Mouse (Mus musculus) liver, embryonic 14.5 days (tissue): ENCODE data around the gene Ndufb6. TPM values are rescaled to one million over a fixed set of nuclear protein-coding genes. Genes with fewer than 3 reads are reported as not detected.

Experiments used
- ATAC-seq: fragments of 200-750 bp; cut with Nextera tagmentation; 2 replicates; pipeline ENCODE4 v1.8.0; 2017; ENCODE audit warnings: moderate number of reproducible peaks, mild to moderate bottlenecking, moderate library complexity; ENCODE audit not compliant: insufficient read depth
- DNase-seq, 3 experiments: peaks; one replicate each; pipeline ENCODE4 v3.0.0-alpha.2; 2012 to 2013; ENCODE audit warnings: low read depth in 3 of 3, low spot score in 3 of 3
- H3K27ac ChIP-seq: fragments of 300-500 bp; sonication (generic); 2 replicates; pipeline ENCODE4 v1.5.1; 2014; ENCODE audit warnings: moderate library complexity, mild to moderate bottlenecking, control low read depth, inconsistent platforms
- H3K27me3 ChIP-seq: fragments of 300-500 bp; sonication (generic); 2 replicates; pipeline ENCODE4 v1.6.1; 2014; ENCODE audit warnings: mild to moderate bottlenecking, low read length, moderate library complexity; ENCODE audit not compliant: control insufficient read depth, insufficient read depth
- H3K36me3 ChIP-seq: fragments of 300-500 bp; sonication (generic); replicated peaks from 2 replicates; pipeline ENCODE4 v1.6.1; 2014; ENCODE audit warnings: low read depth; ENCODE audit not compliant: control insufficient read depth, insufficient read depth
- H3K4me1 ChIP-seq, 2 experiments: fragments of 200-500 bp in 1 of 2; fragments of 300-500 bp in 1 of 2; sonication (generic) in 1 of 2; replicated peaks; 2 replicates each; pipeline ENCODE4 v1.6.1; 2012 to 2014; ENCODE audit warnings: antibody characterized with exemption in 1 of 2, inconsistent platforms in 1 of 2, low read length in 1 of 2; ENCODE audit not compliant: control insufficient read depth in 2 of 2, insufficient read depth in 2 of 2
- H3K4me2 ChIP-seq: fragments of 300-500 bp; sonication (generic); 2 replicates; pipeline ENCODE4 v1.6.1; 2014; ENCODE audit warnings: low read depth, mild to moderate bottlenecking, control low read depth, moderate library complexity
- H3K4me3 ChIP-seq, 2 experiments: fragments of 200-500 bp in 1 of 2; fragments of 300-500 bp in 1 of 2; sonication (generic) in 1 of 2; 2 replicates each; pipeline ENCODE4 v1.5.1; 2012 to 2014; ENCODE audit warnings: low read depth in 2 of 2, low read length in 2 of 2, mild to moderate bottlenecking in 2 of 2, control low read depth in 1 of 2, inconsistent platforms in 1 of 2, moderate library complexity in 1 of 2; ENCODE audit not compliant: insufficient read depth in 1 of 2
- H3K9ac ChIP-seq: fragments of 300-500 bp; sonication (generic); replicated peaks from 2 replicates; pipeline ENCODE4 v1.6.1; 2014; ENCODE audit warnings: mild to moderate bottlenecking, control low read depth, moderate library complexity
- H3K9me3 ChIP-seq: fragments of 300-500 bp; sonication (generic); 2 replicates; pipeline ENCODE4 v1.6.1; 2016; ENCODE audit warnings: low read length, mixed read lengths; ENCODE audit not compliant: control insufficient read depth
- CTCF ChIP-seq: IDR thresholded peaks from 2 replicates; pipeline ENCODE4 v1.5.1; 2016; ENCODE audit warnings: antibody characterized with exemption, low read depth, control low read depth
- EP300 ChIP-seq: IDR thresholded peaks from 2 replicates; pipeline ENCODE4 v1.6.1; 2016; ENCODE audit warnings: antibody characterized with exemption, low read depth
- WGBS: fragments of 180-500 bp; shearing (Covaris S2); extraction: QIAGEN DNeasy Blood & Tissue Kit; methylation state at CpG from one replicate; pipeline ENCODE4 v1.1.7; 2014; ENCODE audit not compliant: insufficient replicate concordance; 5-methylcytosine and 5-hydroxymethylcytosine counted together
- polyA plus RNA-seq, 2 experiments: library from polyadenylated mRNA; depleted of rRNA in 1 of 2; stranded (reverse) in 1 of 2; unstranded in 1 of 2; fragments of >200 nt; fragmentation: Nextera tagmentation in 1 of 2; extraction: Ambion mirVana in 1 of 2; gene quantifications; 2 replicates each; pipeline versions ENCODE4 v1.2.1 to v1.2.3; 2012 to 2014

The Ndufb6 gene
- polyA plus RNA-seq, 2 experiments, result 56.4 to 161 TPM

- DNase-seq (no peak), ATAC-seq (no peak)
- no peaks in the 10 kb centered on the region for H3K9me3 ChIP-seq
- H3K36me3 ChIP-seq, result no peaks in the 10 kb centered on the region
- TF ChIP-seq EP300 (no peak), CTCF (no peak)
- no peaks in the 10 kb centered on the region for H3K27me3 ChIP-seq
- 33% methylated on average over 6 of the region's 6 CpGs for WGBS
- no peak overlapping the region for H3K9ac ChIP-seq
- H3K27ac ChIP-seq, result no peak overlapping the region
- H3K4me3 ChIP-seq, result no peak overlapping the region
- no peak overlapping the region for H3K4me2 ChIP-seq
- H3K4me1 ChIP-seq, result peaks cover 0 to 4% of the 10 kb centered on the region in 2 experiments; a peak in 1 of 4 replicates
Observed at GRCm38 (mm10) chr4:40241928-40242327, 37.3 kb downstream of the Ndufb6 start.

GRCm38 (mm10) chr4:40240272-40240744 is 38.9 kb downstream of the Ndufb6 start:
- no peak for DNase-seq
- no peak overlapping the region; the same call in 1 of the 2 replicates for H3K9ac ChIP-seq
- H3K36me3 ChIP-seq, result no peaks in the 10 kb centered on the region
- peak overlapping the region; percentile 77 for H3K4me2 ChIP-seq
- peak overlapping the region; percentile 63 to 76; a peak in 2 of 4 replicates for H3K4me3 ChIP-seq
- 0 out of 2 replicates have a peak, but pooled peaks have one; percentile 28 for ATAC-seq
- H3K27ac ChIP-seq, result no peak overlapping the region
- H3K27me3 ChIP-seq, result no peaks in the 10 kb centered on the region
- H3K9me3 ChIP-seq, result no peaks in the 10 kb centered on the region
- TF ChIP-seq EP300 (no peak), CTCF (no peak)
- WGBS, result 30% methylated on average over 5 of the region's 5 CpGs
- H3K4me1 ChIP-seq, result peaks cover 0 to 4% of the 10 kb centered on the region in 2 experiments; a peak in 1 of 4 replicates

GRCm38 (mm10) chr4:40239409-40240271 is 39.6 kb downstream of the Ndufb6 start, which contains the start of gene Ddx58:
Ddx58 (minus strand) TSS chr4:40239828.
- 2% methylated on average over 35 of the region's 35 CpGs for WGBS
- Histone ChIP-seq H3K9me3 (no peaks in the 10 kb centered on the region), H3K4me1 (peaks cover 0 to 4% of the 10 kb centered on the region in 2 experiments; a peak in 1 of 4 replicates), H3K9ac (peak within 1 kb of the TSS; percentile 39), H3K27me3 (no peaks in the 10 kb centered on the region), H3K4me3 (peak within 1 kb of the TSS; percentile 63 to 76), H3K4me2 (peak within 1 kb of the TSS; percentile 77), H3K36me3 (no peaks in the 10 kb centered on the region), H3K27ac (no peak within 1 kb of the TSS)
- DNase-seq (no peak), ATAC-seq (peak; percentile 47; the same call in 1 of the 2 replicates)
- no peak for TF ChIP-seq EP300
- no peak for TF ChIP-seq CTCF

- no peaks in the 10 kb centered on the region for H3K36me3 ChIP-seq
- no peak overlapping the region for H3K27ac ChIP-seq
- peak overlapping the region; percentile 37 for H3K9ac ChIP-seq
- ATAC-seq, result 0 out of 2 replicates have a peak, but pooled peaks have one; percentile 41
- peak overlapping the region; percentile 63 to 76 for H3K4me3 ChIP-seq
- WGBS, result 3% methylated on average over 17 of the region's 17 CpGs
- no peak for DNase-seq
- no peaks in the 10 kb centered on the region for H3K9me3 ChIP-seq
- peaks cover 0 to 4% of the 10 kb centered on the region in 2 experiments; a peak in 1 of 4 replicates for H3K4me1 ChIP-seq
- H3K27me3 ChIP-seq, result no peaks in the 10 kb centered on the region
- H3K4me2 ChIP-seq, result peak overlapping the region; percentile 77
- no peak for TF ChIP-seq EP300
- TF ChIP-seq CTCF, result no peak
Observed at GRCm38 (mm10) chr4:40238483-40239408, 40.5 kb downstream of the Ndufb6 start.
